Mouse (Mus musculus): ENCODE results near the gene Macf1. TPM values are rescaled to one million over a fixed set of nuclear protein-coding genes. Genes with fewer than 3 reads are reported as not detected.

The Macf1 gene
- polyA plus RNA-seq, 1 experiment from 2014 or later = 57.3 TPM

DNA sequence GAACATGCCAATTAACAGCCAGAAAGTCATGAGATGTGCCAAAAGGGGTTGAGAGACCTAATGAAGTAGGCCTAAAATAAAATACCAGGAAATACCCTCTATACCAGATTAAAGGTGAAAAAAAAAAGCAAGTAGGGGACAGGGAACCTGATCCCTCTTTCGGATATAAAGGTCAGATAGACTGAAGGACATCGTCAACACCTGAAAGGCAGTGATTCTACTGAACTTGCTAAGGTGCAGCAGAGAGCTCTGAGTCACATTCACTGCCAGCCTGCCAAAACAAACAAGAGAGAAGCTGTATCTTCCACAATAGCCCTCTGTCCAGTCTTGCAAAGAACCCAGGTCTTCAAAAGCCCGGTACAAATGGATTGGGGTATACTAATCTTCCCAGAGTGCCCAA, 32.0 kb downstream of the Macf1 start:
- Histone ChIP-seq H3K4me2 (replicated peaks) (no peak overlapping the region), H3K4me3 (no peak overlapping the region), H3K4me1 (no peaks in the 10 kb centered on the region), H3K9me3 (no peaks in the 10 kb centered on the region), H3K27ac (no peak overlapping the region), H3K27me3 (no peaks in the 10 kb centered on the region), H3K36me3 (no peaks in the 10 kb centered on the region), H3K9ac (no peak overlapping the region)
- ATAC-seq (ENCODE audit: insufficient number of reproducible peaks, insufficient read depth, low FRiP score, low TSS enrichment) = no peak
- 79% methylated on average over 3 of the region's 3 CpGs for WGBS

DNA sequence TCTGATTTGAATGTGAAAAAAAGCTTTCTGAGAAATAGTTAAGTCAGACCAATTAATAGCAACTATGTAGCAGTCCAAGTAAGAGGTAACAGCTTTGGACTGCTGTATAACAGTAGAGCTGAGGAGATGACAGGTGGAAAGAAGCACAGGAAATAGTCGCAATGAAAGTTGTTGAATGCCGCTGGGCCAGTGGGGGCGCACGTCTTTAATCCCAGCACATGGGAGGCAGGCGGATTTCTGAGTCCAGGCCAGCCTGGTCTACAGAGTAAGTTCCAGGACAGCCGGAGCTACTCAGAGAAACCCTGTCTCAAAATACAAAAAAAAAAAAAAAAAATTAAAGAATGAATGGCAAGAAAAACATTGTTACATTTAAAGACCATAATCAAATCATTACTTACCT, 35.0 kb downstream of the Macf1 start:
- H3K27me3 ChIP-seq = no peaks in the 10 kb centered on the region
- 83% methylated on average over 6 of the region's 6 CpGs for WGBS

DNA sequence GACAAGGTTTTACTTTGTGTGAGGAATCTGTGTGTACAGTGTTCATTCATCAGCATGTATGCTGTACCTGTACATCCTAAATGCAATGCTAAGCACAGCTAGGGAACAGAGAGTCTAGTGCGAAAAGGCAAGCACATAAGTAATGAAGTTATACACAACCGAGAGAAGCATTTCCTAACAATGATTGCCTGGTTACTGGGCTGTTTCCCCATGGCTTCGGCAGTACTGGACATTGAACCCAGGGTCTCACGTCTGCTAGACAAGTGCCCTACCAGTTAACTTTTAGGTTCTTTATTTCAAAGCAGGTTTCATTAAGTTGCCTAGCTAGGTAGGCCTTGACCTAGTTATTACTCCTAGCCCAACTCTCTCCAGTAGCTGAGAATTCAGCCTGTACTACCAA, 36.5 kb downstream of the Macf1 start:
- ATAC-seq (ENCODE audit: insufficient number of reproducible peaks, insufficient read depth, low FRiP score, low TSS enrichment) = no peak
- Histone ChIP-seq H3K27me3 (no peaks in the 10 kb centered on the region), H3K9me3 (no peaks in the 10 kb centered on the region), H3K36me3 (no peaks in the 10 kb centered on the region), H3K4me1 (0 out of 2 replicates have a peak, but pooled peaks cover 11% of the 10 kb centered on the region), H3K4me3 (no peak overlapping the region), H3K27ac (no peak overlapping the region), H3K4me2 (replicated peaks) (no peak overlapping the region), H3K9ac (no peak overlapping the region)
- 96% methylated on average over 4 of the region's 4 CpGs for WGBS

More for the DNA sequence above, 35.0 kb downstream of the Macf1 start:
- H3K9ac ChIP-seq = no peak overlapping the region
- H3K27ac ChIP-seq = no peak overlapping the region
- no peak for ATAC-seq (ENCODE audit: insufficient number of reproducible peaks, insufficient read depth, low FRiP score, low TSS enrichment)
- no peaks in the 10 kb centered on the region for H3K36me3 ChIP-seq
- no peak overlapping the region for H3K4me2 ChIP-seq (replicated peaks)
- H3K4me1 ChIP-seq = no peaks in the 10 kb centered on the region
- H3K4me3 ChIP-seq = no peak overlapping the region
- no peaks in the 10 kb centered on the region for H3K9me3 ChIP-seq

DNA sequence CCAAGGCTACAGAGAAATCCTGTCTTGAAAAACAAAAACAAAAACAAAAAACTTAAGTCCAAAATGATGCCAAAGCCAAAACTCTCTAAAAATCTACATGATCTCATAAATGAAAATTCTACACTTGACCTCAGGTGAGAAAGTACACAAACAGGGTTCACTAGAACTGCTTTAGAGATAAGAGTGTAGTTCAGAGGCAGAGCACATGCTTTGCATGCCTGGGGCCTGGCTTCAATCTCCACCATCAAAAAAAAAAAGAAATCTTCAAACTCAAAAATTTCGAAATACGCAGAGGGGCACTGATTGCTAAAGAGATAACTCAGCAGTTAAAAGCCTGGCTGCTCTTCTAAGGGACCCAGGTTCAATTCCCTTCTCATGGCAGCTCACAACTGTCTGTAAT, 37.1 kb downstream of the Macf1 start:
- no peak overlapping the region for H3K27ac ChIP-seq
- WGBS = 86% methylated on average over 2 of the region's 2 CpGs
- H3K4me1 ChIP-seq = 0 out of 2 replicates have a peak, but pooled peaks cover 13% of the 10 kb centered on the region
- no peak for ATAC-seq (ENCODE audit: insufficient number of reproducible peaks, insufficient read depth, low FRiP score, low TSS enrichment)
- H3K9me3 ChIP-seq = no peaks in the 10 kb centered on the region
- H3K4me3 ChIP-seq = no peak overlapping the region
- no peaks in the 10 kb centered on the region for H3K27me3 ChIP-seq
- H3K9ac ChIP-seq = no peak overlapping the region
- no peaks in the 10 kb centered on the region for H3K36me3 ChIP-seq
- no peak overlapping the region for H3K4me2 ChIP-seq (replicated peaks)

DNA sequence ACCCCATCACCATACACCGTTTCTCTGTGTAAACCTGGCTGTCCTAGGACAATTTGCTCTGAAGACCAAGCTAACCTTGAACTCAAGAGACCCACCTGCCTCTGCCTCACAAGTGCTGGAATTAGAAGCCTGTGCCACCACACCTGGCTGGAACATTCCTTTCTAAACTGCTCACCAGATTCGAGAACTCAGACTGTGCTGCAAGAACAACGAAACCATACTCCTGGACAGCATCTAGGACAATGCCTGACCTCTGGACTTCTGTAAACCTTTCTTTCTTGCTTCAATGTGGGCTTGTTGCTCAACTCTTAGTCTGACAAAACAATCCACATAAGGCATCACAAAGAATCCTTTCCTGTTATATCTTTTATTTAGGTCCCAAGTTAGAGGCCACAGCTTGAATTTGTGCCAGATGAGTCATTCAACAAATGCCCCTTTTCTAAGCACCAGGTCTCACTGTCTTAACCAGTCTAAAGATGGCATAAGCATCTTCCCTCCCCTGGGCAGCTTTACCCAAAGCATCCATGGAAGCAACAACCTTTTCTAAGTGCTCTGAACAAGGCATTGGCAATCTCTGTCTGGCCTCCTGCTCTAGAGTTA, 38.8 kb downstream of the Macf1 start:
- ATAC-seq (ENCODE audit: insufficient number of reproducible peaks, insufficient read depth, low FRiP score, low TSS enrichment) = no peak
- Histone ChIP-seq H3K9ac (no peak overlapping the region), H3K9me3 (no peaks in the 10 kb centered on the region), H3K4me3 (no peak overlapping the region), H3K27me3 (no peaks in the 10 kb centered on the region), H3K36me3 (no peaks in the 10 kb centered on the region), H3K27ac (no peak overlapping the region), H3K4me1 (0 out of 2 replicates have a peak, but pooled peaks cover 13% of the 10 kb centered on the region), H3K4me2 (replicated peaks) (no peak overlapping the region)
- WGBS = 93% methylated on average over 3 of the region's 3 CpGs

DNA sequence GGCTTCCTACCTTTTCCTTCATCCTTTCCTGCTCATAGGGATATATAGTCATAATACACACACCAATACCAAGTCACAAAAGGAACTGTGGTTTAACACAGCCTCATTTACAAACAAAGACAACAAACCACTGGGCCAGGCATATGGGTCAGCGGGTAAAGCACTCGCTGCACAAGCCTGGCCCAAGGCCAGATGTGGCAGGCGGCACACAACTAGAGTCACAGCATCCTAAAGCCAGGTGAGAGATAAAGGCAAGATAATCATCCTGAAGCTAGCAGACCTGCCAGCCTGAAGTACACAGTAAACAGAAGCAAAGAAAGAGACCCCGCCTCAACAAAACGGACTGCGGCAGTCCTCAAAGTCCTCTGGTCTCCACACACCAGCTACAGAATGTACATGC, 40.6 kb downstream of the Macf1 start:
- H3K36me3 ChIP-seq = no peaks in the 10 kb centered on the region
- H3K4me2 ChIP-seq (replicated peaks) = no peak overlapping the region
- 89% methylated on average over 6 of the region's 6 CpGs for WGBS
- no peak overlapping the region for H3K9ac ChIP-seq
- H3K4me1 ChIP-seq = 0 out of 2 replicates have a peak, but pooled peaks cover 13% of the 10 kb centered on the region
- no peaks in the 10 kb centered on the region for H3K9me3 ChIP-seq
- no peak overlapping the region for H3K4me3 ChIP-seq
- no peaks in the 10 kb centered on the region for H3K27me3 ChIP-seq
- H3K27ac ChIP-seq = no peak overlapping the region
- no peak for ATAC-seq (ENCODE audit: insufficient number of reproducible peaks, insufficient read depth, low FRiP score, low TSS enrichment)

DNA sequence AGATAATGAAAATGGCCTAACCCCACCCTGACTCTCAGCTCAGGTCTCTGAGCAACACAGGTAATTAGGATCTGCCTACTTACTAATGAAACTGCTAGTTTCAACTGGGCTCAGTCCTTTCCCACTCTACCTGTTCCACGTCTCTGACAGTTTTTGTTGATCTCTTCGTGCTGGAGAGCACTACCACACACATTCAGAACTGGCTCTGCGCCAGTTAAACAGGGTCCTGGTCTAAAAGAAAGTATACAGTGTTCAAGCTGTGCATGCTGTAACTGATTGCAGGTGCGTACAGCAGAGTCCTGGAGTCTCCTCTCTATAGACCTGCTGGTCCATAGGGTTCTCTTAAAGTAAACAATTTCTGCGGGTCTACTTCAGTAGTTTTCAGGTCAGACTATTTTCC, 41.3 kb downstream of the Macf1 start:
- no peak overlapping the region for H3K4me3 ChIP-seq
- ATAC-seq (ENCODE audit: insufficient number of reproducible peaks, insufficient read depth, low FRiP score, low TSS enrichment) = no peak
- no peak overlapping the region for H3K9ac ChIP-seq
- no peak overlapping the region for H3K4me2 ChIP-seq (replicated peaks)
- no peak overlapping the region for H3K27ac ChIP-seq
- WGBS = 65% methylated on average over 5 of the region's 5 CpGs
- H3K27me3 ChIP-seq = no peaks in the 10 kb centered on the region
- no peaks in the 10 kb centered on the region for H3K36me3 ChIP-seq
- H3K4me1 ChIP-seq = 0 out of 2 replicates have a peak, but pooled peaks cover 13% of the 10 kb centered on the region
- H3K9me3 ChIP-seq = no peaks in the 10 kb centered on the region

DNA sequence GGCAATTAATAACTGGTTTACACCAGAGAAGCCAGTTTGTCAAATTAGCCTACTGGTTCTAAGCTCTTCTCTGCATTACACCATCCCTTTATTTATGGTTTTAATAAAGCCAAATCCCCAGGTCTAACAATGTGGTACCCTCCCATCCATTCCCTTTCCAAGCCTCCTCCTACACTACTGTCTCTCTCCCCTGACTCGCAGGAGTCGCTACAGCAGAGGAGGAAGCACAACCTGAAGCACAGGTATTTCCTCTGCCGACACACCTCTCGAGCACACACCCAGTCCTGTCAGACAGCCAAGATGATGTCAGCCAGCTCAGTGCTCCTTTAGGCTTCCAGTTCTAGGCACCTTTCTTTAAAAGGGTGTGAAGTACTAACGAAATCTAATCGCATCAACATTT, 47.0 kb downstream of the Macf1 start:
- no peak for ATAC-seq (ENCODE audit: insufficient number of reproducible peaks, insufficient read depth, low FRiP score, low TSS enrichment)

DNA sequence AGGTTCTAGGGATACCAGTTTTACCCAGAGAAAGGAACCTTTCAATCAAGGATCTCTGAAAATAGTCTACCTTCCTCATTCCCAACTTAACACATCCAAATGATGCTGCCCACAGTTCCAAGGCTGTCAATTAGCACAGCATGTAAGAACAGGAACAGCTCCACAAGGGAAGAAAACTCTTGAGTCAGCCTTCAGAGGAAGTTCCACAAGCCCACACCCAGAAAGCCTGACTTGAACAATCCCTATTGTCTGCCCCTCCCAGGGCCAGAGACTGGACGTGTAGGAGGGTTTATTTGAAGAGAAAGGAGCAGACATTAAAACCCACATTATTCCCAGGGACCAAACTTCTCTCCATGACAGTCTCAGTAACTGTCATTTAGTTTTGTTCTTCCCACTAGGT, 48.7 kb downstream of the Macf1 start:
- Histone ChIP-seq H3K4me1 (0 out of 2 replicates have a peak, but pooled peaks cover 2% of the 10 kb centered on the region), H3K9me3 (no peaks in the 10 kb centered on the region), H3K27ac (no peak overlapping the region), H3K36me3 (no peaks in the 10 kb centered on the region), H3K9ac (no peak overlapping the region), H3K27me3 (no peaks in the 10 kb centered on the region), H3K4me2 (replicated peaks) (no peak overlapping the region), H3K4me3 (no peak overlapping the region)
- WGBS = 11% methylated on average over 1 of the region's 1 CpGs
- no peak for ATAC-seq (ENCODE audit: insufficient number of reproducible peaks, insufficient read depth, low FRiP score, low TSS enrichment)

More for the DNA sequence above, 47.0 kb downstream of the Macf1 start:
- WGBS = 92% methylated on average over 6 of the region's 6 CpGs
- no peaks in the 10 kb centered on the region for H3K9me3 ChIP-seq
- H3K4me1 ChIP-seq = 0 out of 2 replicates have a peak, but pooled peaks cover 2% of the 10 kb centered on the region
- no peak overlapping the region for H3K4me2 ChIP-seq (replicated peaks)
- H3K4me3 ChIP-seq = no peak overlapping the region
- H3K27ac ChIP-seq = no peak overlapping the region
- H3K36me3 ChIP-seq = no peaks in the 10 kb centered on the region
- no peak overlapping the region for H3K9ac ChIP-seq
- H3K27me3 ChIP-seq = no peaks in the 10 kb centered on the region

DNA sequence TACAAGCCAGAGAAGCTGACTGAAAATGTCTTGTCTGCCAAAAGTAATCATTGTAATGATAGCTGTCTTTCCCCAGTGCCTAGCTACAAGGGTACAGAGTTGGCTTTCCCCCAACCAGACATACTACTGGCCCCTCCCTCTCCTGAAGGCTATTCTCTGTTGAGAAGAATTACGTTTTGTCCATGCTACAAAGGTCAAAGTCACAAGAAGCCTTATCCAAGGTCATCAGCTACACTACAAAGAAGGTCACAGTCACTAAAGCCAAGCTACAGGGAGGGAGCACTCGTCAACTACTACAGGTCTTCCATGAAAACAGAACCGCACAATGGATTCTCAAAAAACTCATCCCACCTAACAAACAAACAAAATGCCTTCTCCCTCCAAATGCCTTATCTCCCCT, 49.7 kb downstream of the Macf1 start:
- Histone ChIP-seq H3K27ac (no peak overlapping the region), H3K4me2 (replicated peaks) (no peak overlapping the region), H3K27me3 (no peaks in the 10 kb centered on the region), H3K4me1 (0 out of 2 replicates have a peak, but pooled peaks cover 2% of the 10 kb centered on the region), H3K36me3 (no peaks in the 10 kb centered on the region), H3K9ac (no peak overlapping the region), H3K9me3 (no peaks in the 10 kb centered on the region), H3K4me3 (no peak overlapping the region)
- ATAC-seq (ENCODE audit: insufficient number of reproducible peaks, insufficient read depth, low FRiP score, low TSS enrichment) = no peak
- WGBS = 77% methylated on average over 3 of the region's 3 CpGs

DNA sequence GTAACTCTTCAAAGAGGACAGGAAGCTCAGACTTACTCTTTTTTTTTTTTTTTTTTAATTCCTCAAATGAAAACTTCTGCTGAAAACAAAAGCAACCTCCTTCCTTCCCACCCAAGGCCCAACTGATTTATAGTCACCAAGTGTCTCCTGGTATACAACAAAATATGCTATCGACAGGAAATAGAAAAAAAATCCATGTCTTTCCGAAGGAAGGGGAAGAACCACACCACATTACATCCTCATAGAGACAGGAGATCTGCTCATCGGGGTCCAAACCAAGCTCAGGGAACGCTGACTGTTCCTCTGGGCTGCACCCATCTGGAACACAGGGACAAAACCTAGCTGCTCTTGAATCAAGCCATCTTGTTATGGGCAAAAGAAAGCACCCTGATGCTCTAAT, 50.3 kb downstream of the Macf1 start:
- no peaks in the 10 kb centered on the region for H3K36me3 ChIP-seq
- H3K27me3 ChIP-seq = no peaks in the 10 kb centered on the region
- no peak overlapping the region for H3K27ac ChIP-seq
- WGBS = 88% methylated on average over 4 of the region's 4 CpGs
- 0 out of 2 replicates have a peak, but pooled peaks cover 2% of the 10 kb centered on the region for H3K4me1 ChIP-seq
- no peaks in the 10 kb centered on the region for H3K9me3 ChIP-seq
- no peak overlapping the region for H3K4me2 ChIP-seq (replicated peaks)
- no peak overlapping the region for H3K4me3 ChIP-seq
- H3K9ac ChIP-seq = no peak overlapping the region
- no peak for ATAC-seq (ENCODE audit: insufficient number of reproducible peaks, insufficient read depth, low FRiP score, low TSS enrichment)

DNA sequence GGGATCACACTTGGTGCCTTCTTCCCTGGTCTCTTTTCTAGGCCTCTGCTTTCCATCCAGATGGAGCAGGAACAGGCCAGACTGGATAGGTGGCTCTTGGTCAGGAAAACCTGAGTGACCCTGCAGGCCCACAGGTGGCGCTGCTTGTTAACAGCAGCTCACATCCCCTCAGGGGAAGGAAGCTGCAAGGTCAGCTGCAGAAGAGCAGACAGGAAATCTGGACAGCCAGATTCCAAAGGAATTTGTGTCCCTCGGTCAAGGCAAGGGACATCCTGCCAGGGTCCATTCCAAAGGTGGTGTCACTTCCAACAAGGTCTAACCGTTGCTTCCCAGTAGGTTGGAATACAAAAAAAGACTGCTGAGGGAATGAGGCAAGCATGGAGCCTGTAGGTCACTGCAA, 50.8 kb downstream of the Macf1 start:
- Histone ChIP-seq H3K4me1 (0 out of 2 replicates have a peak, but pooled peaks cover 2% of the 10 kb centered on the region), H3K36me3 (no peaks in the 10 kb centered on the region), H3K4me3 (no peak overlapping the region), H3K27me3 (no peaks in the 10 kb centered on the region), H3K9me3 (no peaks in the 10 kb centered on the region), H3K27ac (no peak overlapping the region), H3K4me2 (replicated peaks) (no peak overlapping the region), H3K9ac (no peak overlapping the region)
- WGBS = 15% methylated on average over 3 of the region's 3 CpGs
- ATAC-seq (ENCODE audit: insufficient number of reproducible peaks, insufficient read depth, low FRiP score, low TSS enrichment) = no peak

Data from embryonic facial prominence, embryonic 12.5 days (tissue).